Mouse (Mus musculus) heart, postnatal 0 days (tissue): Measurements from ENCODE around the gene Tgif2.

Source experiments
- CTCF ChIP-seq: IDR thresholded peaks from 2 replicates; pipeline ENCODE4 v1.5.1; 2016; ENCODE audit warnings: antibody characterized with exemption, control low read depth, low read depth
- EP300 ChIP-seq: IDR thresholded peaks from 2 replicates; pipeline ENCODE4 v1.6.1; 2016; ENCODE audit warnings: antibody characterized with exemption, low read depth

GRCm38 (mm10) chr2:156874760-156875510 lies 35.1 kb downstream of the Tgif2 start:
- TF ChIP-seq CTCF (no peak), EP300 (no peak)
